Mouse (Mus musculus): ENCODE data around the gene Cpsf4l. TPM values are rescaled to one million over a fixed set of nuclear protein-coding genes. Genes with fewer than 3 reads are reported as not detected.

The Cpsf4l gene
- total RNA-seq (2023), result not detected in 2 replicates

GRCm38 (mm10) chr11:113709731-113710256 is at the start of gene Cpsf4l:
TSS of gene Cpsf4l (minus strand) at chr11:113710017.

GRCm38 (mm10) chr11:113751484-113752084 is 41.8 kb upstream of the Cpsf4l start, which contains the start of gene Cdc42ep4:
TSS of gene Cdc42ep4 (minus strand) at chr11:113751881.

DNA sequence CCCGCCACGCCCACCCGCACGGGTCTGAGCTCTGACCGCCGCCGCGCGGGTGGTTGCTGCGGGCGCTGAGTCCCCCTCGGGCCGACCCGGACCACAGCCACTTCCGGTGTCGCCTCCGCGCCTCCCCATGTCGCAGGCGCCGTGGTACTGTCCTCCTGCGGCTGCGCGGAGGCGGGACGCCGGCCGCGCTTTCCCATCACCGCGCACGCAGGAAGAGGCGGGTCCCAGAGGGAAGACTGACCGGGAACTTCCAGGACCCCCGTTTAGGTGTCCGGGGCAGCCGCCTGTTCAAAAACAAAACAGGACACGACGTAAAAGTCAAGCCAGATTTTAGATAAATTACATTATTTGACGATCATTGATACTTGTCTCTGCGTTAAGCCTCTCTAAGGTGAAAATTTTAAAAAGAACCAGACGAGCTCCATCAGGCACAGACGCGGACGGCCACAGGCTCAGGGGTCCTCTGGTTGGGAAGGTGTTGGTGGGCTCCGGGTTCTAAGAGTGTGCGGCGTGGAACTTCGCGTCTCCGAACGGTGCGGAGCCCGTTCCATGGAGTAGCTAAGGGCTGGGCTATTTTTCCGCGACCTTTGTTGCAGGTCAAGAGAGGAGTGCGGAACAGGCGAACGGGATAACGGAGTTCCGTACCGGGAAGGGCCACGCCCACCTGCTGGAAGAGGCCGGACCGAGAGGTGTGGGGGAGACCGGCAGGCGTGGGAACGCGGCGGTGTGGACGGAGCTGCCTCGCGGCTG is 25.7 kb downstream of the Cpsf4l start, which contains the start of the genes Fam104a and D11Wsu47e:
Gene Fam104a (minus strand): TSS at position 199 of the 750 bp plus-strand sequence.
Gene D11Wsu47e (plus strand): TSS at position 456 of the 750 bp plus-strand sequence.

GRCm38 (mm10) chr11:113649353-113650210 is 60.2 kb downstream of the Cpsf4l start, which contains the start of gene Slc39a11:
TSS of gene Slc39a11 (minus strand) at chr11:113650079.

DNA sequence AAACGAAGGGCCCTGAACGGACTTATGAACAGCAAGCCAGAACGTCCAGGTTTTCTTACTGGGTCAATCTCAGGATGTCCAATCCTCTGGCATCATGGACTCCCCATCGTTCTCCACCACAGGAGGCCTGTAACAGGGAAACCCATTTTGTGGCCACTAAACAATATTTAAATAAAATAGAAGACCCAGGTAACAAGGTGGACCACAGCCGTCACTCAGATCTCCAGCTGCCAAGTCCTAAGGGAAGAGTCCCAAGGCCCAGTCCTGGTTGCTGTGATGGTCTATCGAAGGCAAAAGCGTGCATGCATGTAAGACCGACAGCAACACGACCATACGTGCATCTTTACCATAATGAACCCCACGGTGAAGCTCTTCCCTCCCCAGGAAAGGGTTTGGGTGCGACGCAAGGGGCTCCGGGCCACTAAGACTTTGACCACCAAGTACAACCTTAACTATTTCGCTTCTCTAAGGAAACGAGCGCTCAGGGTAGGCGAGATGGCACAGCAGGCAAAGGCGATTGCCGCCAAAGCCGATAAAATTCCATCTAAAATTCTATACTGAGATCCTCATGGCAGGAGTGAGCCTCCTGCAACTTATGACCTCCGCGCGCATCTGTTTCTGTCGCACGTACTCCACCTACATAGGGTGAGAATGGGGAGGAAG is 61.0 kb downstream of the Cpsf4l start, which contains the start of gene Cog1:
Gene Cog1 (plus strand): TSS at position 480 of the 663 bp plus-strand sequence.

Other genes starting within 250 kb of the Cpsf4l start
- gene Sstr2, start 90.7 kb downstream of the Cpsf4l start, total RNA-seq (2023), result not detected in 2 replicates
- gene Cog1, start 60.8 kb downstream of the Cpsf4l start, total RNA-seq (2023), result 23.1 and 25.1 TPM in 2 replicates
- 43.9 and 70.3 TPM in 2 replicates for gene Slc39a11, start 59.9 kb downstream of the Cpsf4l start, total RNA-seq (2023)
- 17.0 and 17.5 TPM in 2 replicates for gene Fam104a, start 25.9 kb downstream of the Cpsf4l start, total RNA-seq (2023)
- gene D11Wsu47e, start 25.6 kb downstream of the Cpsf4l start, total RNA-seq (2023), result 6.9 and 9.9 TPM in 2 replicates
- 27.8 and 30.6 TPM in 2 replicates for gene Cdc42ep4, start 41.9 kb upstream of the Cpsf4l start, total RNA-seq (2023)

Measured in neutrophil, adult 65 days (primary cell).